Comparison of ENCODE assay signal across 8 mouse cellular contexts in genomic region chr17:35994175-35994878, GRCm38 (mm10). TPM values are rescaled to one million over a fixed set of nuclear protein-coding genes. Genes with fewer than 3 reads are reported as not detected.
DNase-seq lines count a peak whose midpoint lies in the region; ATAC-seq lines count a peak whose summit lies in the region.

No protein-coding gene starts in this region.

- DNase-seq in adrenal gland, adult 8-10 months, result peak; percentile 78
- DNase-seq in embryo, embryonic 11.5 days (ENCODE audit: low read depth, low spot score), result peak; percentile 68
- DNase-seq in gastrocnemius, postnatal 36 days, result peak; percentile 63 to 74
- peak; percentile 78 to 92 for DNase-seq in left cerebral cortex, postnatal 25 days (ENCODE audit: low spot score in 2 of 2)
- DNase-seq in mesoderm, embryonic 11.5 days (ENCODE audit: low read depth, low spot score), result peak; percentile 87
- DNase-seq in right cerebral cortex, postnatal 36 days (ENCODE audit: low spot score in 2 of 2), result peak; percentile 73 to 83

- H3K4me1 ChIP-seq in intestine, embryonic 15.5 days (replicated peaks), result peaks cover 14% of the 10 kb centered on the region

- intact Hi-C loops in gastrocnemius, postnatal 36 days (cut with DNase I), result no loop called here
- intact Hi-C loops in left cerebral cortex, postnatal 25 days (cut with DNase I), result no loop called here

- H3K9ac ChIP-seq in intestine, embryonic 15.5 days, result peak overlapping the region; percentile 43

- ATAC-seq in intestine, embryonic 15.5 days, result peak; percentile 71
- no peak for ATAC-seq in activated CD4-positive, CD25-positive, alpha-beta regulatory T cell, adult 4 months

- H3K27me3 ChIP-seq in intestine, embryonic 15.5 days (replicated peaks), result no peaks in the 10 kb centered on the region

- peak overlapping the region; percentile 45 for H3K4me3 ChIP-seq in intestine, embryonic 15.5 days (replicated peaks)

- WGBS in intestine, embryonic 15.5 days, result 4% methylated on average over 31 of the region's 31 CpGs

- peak overlapping the region; percentile 66 for H3K4me2 ChIP-seq in intestine, embryonic 15.5 days (replicated peaks)

- H3K9me3 ChIP-seq in intestine, embryonic 15.5 days, result no peaks in the 10 kb centered on the region

- H3K36me3 ChIP-seq in intestine, embryonic 15.5 days, result 0 out of 2 replicates have a peak, but pooled peaks cover 3% of the 10 kb centered on the region

- H3K27ac ChIP-seq in intestine, embryonic 15.5 days, result no peak overlapping the region

RNA-seq across cellular contexts. Expression of gene Prr3, which starts 14.3 kb away (rescaled TPM):
- 10 to 100 TPM; 19.0 to 38.5 (median 27.2) TPM for total RNA-seq in adrenal gland, adult 8-10 months (2022)
- total RNA-seq in gastrocnemius, postnatal 36 days (2021), result 1 to 10 TPM; 1.7 to 3.4 TPM
- polyA plus RNA-seq in intestine, embryonic 15.5 days (2015; fragmentation: Nextera tagmentation; extraction: Ambion mirVana), result 24.5 and 25.7 TPM in 2 replicates
- total RNA-seq in left cerebral cortex, postnatal 25 days (2021), result 10 to 100 TPM; 40.1 to 42.9 TPM
- 10 to 100 TPM; 13.6 to 17.6 TPM for polyA plus RNA-seq in activated CD4-positive, CD25-positive, alpha-beta regulatory T cell, adult 4 months (2017; shearing (Covaris generic))

RNA-seq across cellular contexts. Expression of gene Gnl1, which starts 14.7 kb away (rescaled TPM):
- 10 to 100 TPM; 52.4 to 65.5 (median 59.7) TPM for total RNA-seq in adrenal gland, adult 8-10 months (2022)
- total RNA-seq in gastrocnemius, postnatal 36 days (2021), result 10 to 100 TPM; 16.6 to 18.7 TPM
- polyA plus RNA-seq in intestine, embryonic 15.5 days (2015; fragmentation: Nextera tagmentation; extraction: Ambion mirVana), result 37.5 and 39.9 TPM in 2 replicates
- 100 to 1,000 TPM; 161 to 175 TPM for total RNA-seq in left cerebral cortex, postnatal 25 days (2021)
- 1 to 10 TPM; 8.1 to 9.2 TPM for polyA plus RNA-seq in activated CD4-positive, CD25-positive, alpha-beta regulatory T cell, adult 4 months (2017; shearing (Covaris generic))

RNA-seq across cellular contexts. Expression of gene Abcf1, which starts 24.8 kb away (rescaled TPM):
- total RNA-seq in adrenal gland, adult 8-10 months (2022), result 100 to 1,000 TPM in 1 of 4 experiments, 10 to 100 TPM in 3; 87.1 to 104 (median 93.9) TPM
- total RNA-seq in gastrocnemius, postnatal 36 days (2021), result 10 to 100 TPM; 64.3 to 70.2 TPM
- polyA plus RNA-seq in intestine, embryonic 15.5 days (2015; fragmentation: Nextera tagmentation; extraction: Ambion mirVana), result 91.6 and 99.9 TPM in 2 replicates
- 10 to 100 TPM; 76.7 to 82.6 TPM for total RNA-seq in left cerebral cortex, postnatal 25 days (2021)
- 100 to 1,000 TPM in 1 of 2 experiments, 10 to 100 TPM in 1; 99.6 to 137 TPM for polyA plus RNA-seq in activated CD4-positive, CD25-positive, alpha-beta regulatory T cell, adult 4 months (2017; shearing (Covaris generic))

RNA-seq across cellular contexts. Expression of gene H2-T24, which starts 26.0 kb away (rescaled TPM):
- 1 to 10 TPM; 6.0 to 9.2 (median 6.9) TPM for total RNA-seq in adrenal gland, adult 8-10 months (2022)
- 1 to 10 TPM in 1 of 2 experiments, under 1 TPM in 1; 0.84 to 2.1 TPM for total RNA-seq in gastrocnemius, postnatal 36 days (2021)
- 2.0 and 2.8 TPM in 2 replicates for polyA plus RNA-seq in intestine, embryonic 15.5 days (2015; fragmentation: Nextera tagmentation; extraction: Ambion mirVana)
- total RNA-seq in left cerebral cortex, postnatal 25 days (2021), result 1 to 10 TPM; 1.7 to 2.3 TPM
- 10 to 100 TPM; 36.4 to 43.7 TPM for polyA plus RNA-seq in activated CD4-positive, CD25-positive, alpha-beta regulatory T cell, adult 4 months (2017; shearing (Covaris generic))

RNA-seq across cellular contexts. Expression of gene H2-T23, which starts 38.3 kb away (rescaled TPM):
- 100 to 1,000 TPM in 1 of 4 experiments, 10 to 100 TPM in 3; 65.8 to 110 (median 93.4) TPM for total RNA-seq in adrenal gland, adult 8-10 months (2022)
- total RNA-seq in gastrocnemius, postnatal 36 days (2021), result 1 to 10 TPM; 7.7 to 8.3 TPM
- polyA plus RNA-seq in intestine, embryonic 15.5 days (2015; fragmentation: Nextera tagmentation; extraction: Ambion mirVana), result 9.3 and 14.2 TPM in 2 replicates
- 10 to 100 TPM in 1 of 2 experiments, 1 to 10 TPM in 1; 9.9 to 10.2 TPM for total RNA-seq in left cerebral cortex, postnatal 25 days (2021)
- 1,000 to 10,000 TPM in 1 of 2 experiments, 100 to 1,000 TPM in 1; 679 to 1,228 TPM for polyA plus RNA-seq in activated CD4-positive, CD25-positive, alpha-beta regulatory T cell, adult 4 months (2017; shearing (Covaris generic))

Comparison
In these comparisons a context has a peak if more than half of its experiments do, and no peak if none do; other contexts are left out.
1. RNA of gene Prr3, which starts 14.3 kb away (total RNA-seq): 40.1 to 42.9 TPM in left cerebral cortex, postnatal 25 days and 19.0 to 38.5 TPM in adrenal gland, adult 8-10 months; 1.7 to 3.4 TPM in gastrocnemius, postnatal 36 days; every median in the first group is over 4 times any median in the second.
2. Peak in every context shown above with its lines, with median percentiles within 50 percentile points of each other: DNase-seq.